Mouse (Mus musculus): Measurements from ENCODE around the gene Taf11.

Gene Taf11

GRCm38 (mm10) chr17:27883994-27884393 lies 25.6 kb downstream of the Taf11 start:
- no peak for TF ChIP-seq GATA4 (IDR thresholded peaks at IDR 0.05; ENCODE audit: insufficient replicate concordance, low read length)

DNA sequence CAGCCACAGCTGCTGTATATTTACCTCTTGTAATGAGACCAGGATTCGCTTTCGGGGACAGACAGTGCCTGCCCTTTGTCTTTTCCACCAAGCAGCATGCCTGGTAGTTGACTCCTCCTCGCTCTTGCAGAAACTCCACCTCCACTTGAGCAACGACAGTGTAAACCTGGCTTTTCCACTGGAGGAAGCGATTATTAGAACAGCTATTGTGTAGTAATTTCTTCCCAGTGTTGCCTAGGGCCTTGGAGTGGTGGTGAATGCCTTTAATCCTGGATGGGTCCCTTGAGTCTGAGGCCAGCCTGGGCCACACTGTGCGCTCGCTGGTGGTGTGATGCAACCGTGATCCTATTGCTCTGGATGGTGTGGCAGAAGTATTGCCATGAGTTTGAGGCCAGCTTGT lies 26.5 kb downstream of the Taf11 start:
- no peak for TF ChIP-seq GATA4 (IDR thresholded peaks at IDR 0.05; ENCODE audit: insufficient replicate concordance, low read length)

- no peak for TF ChIP-seq GATA4 (IDR thresholded peaks at IDR 0.05; ENCODE audit: insufficient replicate concordance, low read length)
These were observed 28.1 kb downstream of the Taf11 start for GRCm38 (mm10) chr17:27881518-27881917.

- no peak for TF ChIP-seq GATA4 (IDR thresholded peaks at IDR 0.05; ENCODE audit: insufficient replicate concordance, low read length)
These were observed 35.1 kb downstream of the Taf11 start for GRCm38 (mm10) chr17:27874510-27874909.

DNA sequence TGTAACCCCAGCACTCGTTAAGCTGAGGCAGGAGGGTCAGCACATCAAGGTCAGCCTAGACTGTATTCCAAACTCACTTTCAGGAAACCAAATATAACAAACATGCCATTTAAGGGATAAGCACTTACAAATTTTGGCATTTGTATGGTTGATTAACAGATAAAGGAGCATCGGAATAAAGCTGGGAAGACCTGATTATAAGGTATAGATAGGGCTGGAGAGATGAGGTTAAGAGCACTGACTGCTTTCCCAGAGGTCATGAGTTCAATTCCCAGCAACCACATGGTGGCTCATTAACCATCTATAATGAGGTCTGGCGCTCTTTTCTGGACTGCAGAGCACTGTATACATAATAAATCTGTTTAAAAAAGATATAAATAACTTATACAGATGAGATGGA lies 36.1 kb downstream of the Taf11 start:
- no peak for TF ChIP-seq GATA4 (IDR thresholded peaks at IDR 0.05; ENCODE audit: insufficient replicate concordance, low read length)

DNA sequence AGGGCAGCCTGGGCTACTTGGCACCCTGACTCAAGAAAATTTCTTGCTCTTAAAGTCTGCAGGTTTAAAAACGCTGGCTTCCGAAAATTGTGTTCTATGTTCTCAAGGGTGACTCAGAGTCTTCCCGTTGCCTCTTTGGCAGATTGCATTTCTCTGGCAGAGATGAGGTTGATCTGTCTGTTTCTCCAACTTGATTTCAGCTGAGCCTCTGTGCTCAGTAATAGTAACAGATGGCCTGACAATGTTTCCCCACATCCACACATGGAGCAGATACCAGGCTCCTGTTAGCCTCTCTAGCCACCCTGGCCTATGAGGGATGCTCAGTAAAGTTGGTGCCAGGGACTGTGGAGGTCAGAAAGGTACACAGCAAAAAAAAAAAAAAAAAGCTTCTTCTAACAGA lies 37.8 kb downstream of the Taf11 start:
- no peak for TF ChIP-seq GATA4 (IDR thresholded peaks at IDR 0.05; ENCODE audit: insufficient replicate concordance, low read length)

DNA sequence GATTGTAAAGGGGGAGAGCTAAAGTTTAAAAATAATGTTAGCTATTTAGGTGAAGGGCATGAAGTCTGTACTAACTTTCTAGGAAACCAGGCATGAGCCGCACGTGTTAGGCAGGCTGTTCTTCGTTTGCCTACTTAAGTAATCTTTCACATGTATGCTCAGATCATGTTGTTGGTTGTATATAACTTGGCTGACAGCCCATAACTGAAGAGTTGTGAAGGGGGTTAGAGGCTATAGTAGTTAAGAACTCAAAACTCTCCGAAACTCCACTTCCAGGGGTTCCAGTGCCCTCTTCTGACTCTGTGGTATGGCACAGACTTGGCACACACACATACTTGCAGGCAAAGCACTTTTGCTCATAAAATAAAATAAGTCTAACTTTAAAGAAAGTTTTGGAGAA lies 42.9 kb downstream of the Taf11 start:
- no peak for TF ChIP-seq GATA4 (IDR thresholded peaks at IDR 0.05; ENCODE audit: insufficient replicate concordance, low read length)

- TF ChIP-seq GATA4 (IDR thresholded peaks at IDR 0.05; ENCODE audit: insufficient replicate concordance, low read length) = no peak
These were observed 44.2 kb downstream of the Taf11 start for GRCm38 (mm10) chr17:27865461-27865860.

- TF ChIP-seq GATA4 (IDR thresholded peaks at IDR 0.05; ENCODE audit: insufficient replicate concordance, low read length) = no peak
These were observed 50.5 kb downstream of the Taf11 start for GRCm38 (mm10) chr17:27859131-27859530.

- no peak for TF ChIP-seq GATA4 (IDR thresholded peaks at IDR 0.05; ENCODE audit: insufficient replicate concordance, low read length)
These were observed 51.8 kb downstream of the Taf11 start for GRCm38 (mm10) chr17:27857649-27858475.

DNA sequence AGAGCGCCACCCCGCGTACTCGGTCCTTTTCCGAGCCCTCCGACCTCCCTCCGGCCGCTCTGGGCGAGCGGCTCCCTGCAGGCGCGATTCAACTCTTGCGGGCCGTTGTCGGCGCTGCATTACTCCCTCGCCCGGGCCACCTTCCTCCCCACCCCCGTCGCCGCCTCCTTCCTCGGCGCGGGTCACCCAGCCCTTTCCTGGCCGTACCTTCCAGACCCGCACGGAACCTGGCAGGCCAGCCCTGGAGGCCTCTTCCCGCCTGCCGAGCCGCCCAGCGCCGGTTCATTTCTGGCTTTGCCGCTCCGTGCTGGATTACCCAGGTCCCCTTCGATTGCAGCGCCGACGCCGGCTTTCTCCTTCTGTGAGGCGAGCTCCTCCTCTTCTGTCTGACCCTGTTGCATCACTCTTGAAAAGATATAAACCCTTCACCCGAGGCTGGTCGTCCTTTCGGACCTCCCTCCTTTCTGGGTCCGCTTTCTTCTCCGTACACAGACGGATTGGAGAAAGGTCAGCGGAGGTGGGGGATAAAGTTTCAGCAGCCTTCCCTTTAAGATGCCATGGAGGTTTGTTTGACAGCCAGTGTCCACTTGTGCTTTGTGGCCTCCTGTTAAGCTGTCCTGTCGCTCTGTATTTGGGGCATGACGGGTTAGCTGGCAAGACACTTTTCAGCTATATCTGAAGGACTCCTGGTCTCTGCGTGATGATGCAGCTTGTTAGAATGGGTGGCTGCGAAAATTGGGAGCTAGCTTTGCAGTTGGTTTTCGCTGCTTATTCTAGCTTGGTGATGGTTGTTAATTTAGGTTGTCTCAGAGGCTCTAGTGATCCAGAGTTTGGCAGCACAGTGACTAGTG lies 52.6 kb downstream of the Taf11 start:
- no peak for TF ChIP-seq GATA4 (IDR thresholded peaks at IDR 0.05; ENCODE audit: insufficient replicate concordance, low read length)

GRCm38 (mm10) chr17:27856265-27856797 lies 53.3 kb downstream of the Taf11 start, which contains the start of gene Uhrf1bp1:
Uhrf1bp1 (plus strand) TSS chr17:27856441.
- TF ChIP-seq GATA4 (IDR thresholded peaks at IDR 0.05; ENCODE audit: insufficient replicate concordance, low read length) = no peak

All from liver, adult (tissue).